Mouse (Mus musculus) C2C12 (cell line): Measurements from ENCODE around the gene Rnf17.

Source experiments
- CEBPB ChIP-seq: IDR thresholded peaks from one replicate; pipeline ENCODE4 v1.6.1; 2011; ENCODE audit warnings: low read depth, mild to moderate bottlenecking, control low read depth, moderate library complexity
- CTCF ChIP-seq: IDR thresholded peaks from one replicate; pipeline ENCODE4 v1.5.1; 2011; ENCODE audit not compliant: control insufficient read depth, insufficient read depth, insufficient read length
- MAX ChIP-seq: IDR thresholded peaks from one replicate; pipeline ENCODE4 v1.6.1; 2011; ENCODE audit warnings: mild to moderate bottlenecking, control low read depth
- MYOG ChIP-seq: IDR thresholded peaks from one replicate; pipeline ENCODE4 v1.6.1; 2011; ENCODE audit not compliant: control insufficient read depth, insufficient read length; ENCODE audit errors: extremely low read depth

DNA sequence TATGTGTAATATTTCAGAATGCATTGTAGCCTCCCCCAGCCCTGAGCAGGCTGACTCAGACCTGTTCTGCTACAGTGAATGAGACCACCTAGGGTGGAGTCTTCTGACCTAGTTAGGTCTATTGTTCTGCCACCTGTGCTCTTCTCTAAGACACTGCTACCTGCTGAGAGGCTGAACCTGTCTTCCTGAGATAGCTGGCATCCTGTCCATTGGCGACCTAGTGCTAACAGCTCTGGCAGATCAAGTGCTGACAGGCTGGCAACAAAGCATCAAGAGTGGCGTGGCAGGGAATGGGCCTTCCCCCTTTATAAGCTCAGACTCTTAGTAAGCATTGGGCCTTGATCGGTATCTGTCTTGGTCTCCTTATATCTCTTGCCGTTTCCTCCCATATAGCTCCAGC is 148.6 kb downstream of the Rnf17 start:
- TF ChIP-seq CTCF: no peak
- no peak for TF ChIP-seq MAX
- no peak for TF ChIP-seq MYOG
- TF ChIP-seq CEBPB: no peak
